Mouse (Mus musculus): ENCODE data around the gene Rasip1. TPM values are rescaled to one million over a fixed set of nuclear protein-coding genes. Genes with fewer than 3 reads are reported as not detected.

The Rasip1 gene
- polyA plus RNA-seq, 1 experiment, result 11.6 TPM

DNA sequence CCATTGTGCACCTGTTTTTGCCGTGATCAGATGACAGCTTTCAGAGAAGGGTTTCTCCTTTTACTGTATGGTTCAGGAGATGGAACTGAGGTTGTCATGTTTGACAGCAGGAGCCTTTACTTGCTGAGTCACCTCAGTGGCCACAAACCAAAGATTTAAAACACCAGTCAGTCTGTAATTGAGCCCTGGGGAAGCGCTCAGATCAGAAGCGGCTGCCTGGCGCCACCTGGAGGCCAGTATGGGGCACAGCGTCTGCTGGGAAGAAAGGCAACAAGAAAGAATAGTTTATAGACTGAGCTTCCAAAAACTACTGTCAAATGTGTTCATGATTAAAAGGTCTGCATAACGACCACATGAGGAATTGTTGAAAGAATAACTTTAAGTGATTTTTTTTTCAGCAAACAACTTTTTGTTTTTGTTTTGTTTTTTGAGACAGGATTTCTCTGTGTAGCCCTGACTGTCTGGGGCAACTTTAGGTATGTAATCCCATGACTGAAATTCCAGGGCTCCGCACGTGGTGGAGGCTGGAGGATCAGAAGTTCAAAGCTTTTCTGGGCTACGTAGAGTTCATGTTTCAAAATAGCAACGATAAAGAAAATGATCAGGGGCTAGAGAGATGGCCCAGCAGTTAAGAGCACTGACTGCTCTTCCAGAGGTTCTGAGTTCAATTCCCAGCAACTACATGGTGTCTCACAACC lies 34.0 kb upstream of the Rasip1 start:
- 25% methylated on average over 10 of the region's 10 CpGs for WGBS
- H3K27ac ChIP-seq (ENCODE audit: insufficient read depth, low read depth, low read length), result no peak overlapping the region
- H3K27me3 ChIP-seq (ENCODE audit: control insufficient read depth, insufficient read depth, low read length), result no peaks in the 10 kb centered on the region
- no peaks in the 10 kb centered on the region; the same call in 1 of the 2 replicates for H3K4me1 ChIP-seq (ENCODE audit: control insufficient read depth, insufficient read depth, insufficient read length, low read length)
- no peak for TF ChIP-seq POLR2A (IDR thresholded peaks at IDR 0.05; ENCODE audit: low read depth, low read length)
- TF ChIP-seq CTCF (IDR thresholded peaks at IDR 0.05; ENCODE audit: extremely low read depth, insufficient read length, insufficient replicate concordance, low read depth, low read length), result peak; percentile 97
- no peaks in the 10 kb centered on the region for H3K36me3 ChIP-seq (ENCODE audit: control insufficient read depth, insufficient read depth, low read length)
- no peak overlapping the region for H3K4me3 ChIP-seq (ENCODE audit: low read depth, low read length)

DNA sequence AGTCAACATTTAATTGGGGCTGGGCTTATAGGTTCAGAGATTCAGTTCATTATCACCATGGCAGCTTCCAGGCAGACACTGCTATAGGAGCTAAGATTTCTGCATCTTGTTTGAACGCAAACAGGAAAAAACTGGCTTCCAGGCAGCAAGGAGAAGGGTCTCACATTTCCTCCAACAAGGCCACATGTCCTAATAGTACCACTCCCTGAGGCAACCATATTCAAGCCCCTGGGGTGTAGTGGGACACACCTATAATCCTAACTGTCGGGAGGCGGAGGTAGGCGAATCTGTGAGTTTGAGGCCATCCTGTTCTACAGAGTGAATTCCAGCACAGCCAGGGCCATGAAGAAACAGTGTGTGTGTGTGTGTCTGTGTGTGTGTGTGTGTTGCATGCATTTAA lies 32.1 kb upstream of the Rasip1 start:
- Histone ChIP-seq H3K36me3 (ENCODE audit: control insufficient read depth, insufficient read depth, low read length) (no peaks in the 10 kb centered on the region), H3K27ac (ENCODE audit: insufficient read depth, low read depth, low read length) (no peak overlapping the region)
- 78% methylated on average over 4 of the region's 4 CpGs for WGBS

DNA sequence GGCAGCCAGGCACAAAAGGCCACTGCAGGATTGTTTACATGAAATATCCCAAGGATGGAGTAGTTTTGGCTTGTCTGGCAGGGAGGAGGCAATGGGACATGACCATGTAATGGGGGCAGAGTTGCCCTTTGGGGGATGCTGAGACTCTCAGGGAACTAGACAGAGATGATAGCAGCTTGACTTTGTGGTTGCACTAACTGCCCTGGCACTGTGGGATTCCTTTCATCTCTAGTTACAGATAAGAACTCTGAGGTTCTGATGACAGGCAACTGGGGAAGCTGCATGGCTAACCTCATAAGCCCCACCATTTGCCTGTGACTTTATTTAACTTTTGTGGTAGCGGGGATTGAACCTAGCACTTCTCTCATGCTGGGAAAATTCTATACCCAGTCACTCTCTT lies 31.2 kb upstream of the Rasip1 start:
- Histone ChIP-seq H3K4me1 (ENCODE audit: control insufficient read depth, insufficient read depth, insufficient read length, low read length) (peaks cover 4% of the 10 kb centered on the region; the same call in 1 of the 2 replicates), H3K36me3 (ENCODE audit: control insufficient read depth, insufficient read depth, low read length) (no peaks in the 10 kb centered on the region), H3K4me3 (ENCODE audit: low read depth, low read length) (no peak overlapping the region), H3K27me3 (ENCODE audit: control insufficient read depth, insufficient read depth, low read length) (no peaks in the 10 kb centered on the region; the same call in 1 of the 2 replicates), H3K27ac (ENCODE audit: insufficient read depth, low read depth, low read length) (no peak overlapping the region)
- TF ChIP-seq POLR2A (IDR thresholded peaks at IDR 0.05; ENCODE audit: low read depth, low read length) (no peak), CTCF (IDR thresholded peaks at IDR 0.05; ENCODE audit: extremely low read depth, insufficient read length, insufficient replicate concordance, low read depth, low read length) (no peak)
- WGBS, result 90% methylated on average over 1 of the region's 1 CpGs

More for the DNA sequence above, 32.1 kb upstream of the Rasip1 start:
- TF ChIP-seq CTCF (IDR thresholded peaks at IDR 0.05; ENCODE audit: extremely low read depth, insufficient read length, insufficient replicate concordance, low read depth, low read length), result no peak
- Histone ChIP-seq H3K27me3 (ENCODE audit: control insufficient read depth, insufficient read depth, low read length) (no peaks in the 10 kb centered on the region; the same call in 1 of the 2 replicates), H3K4me3 (ENCODE audit: low read depth, low read length) (no peak overlapping the region), H3K4me1 (ENCODE audit: control insufficient read depth, insufficient read depth, insufficient read length, low read length) (peaks cover 4% of the 10 kb centered on the region; the same call in 1 of the 2 replicates)

DNA sequence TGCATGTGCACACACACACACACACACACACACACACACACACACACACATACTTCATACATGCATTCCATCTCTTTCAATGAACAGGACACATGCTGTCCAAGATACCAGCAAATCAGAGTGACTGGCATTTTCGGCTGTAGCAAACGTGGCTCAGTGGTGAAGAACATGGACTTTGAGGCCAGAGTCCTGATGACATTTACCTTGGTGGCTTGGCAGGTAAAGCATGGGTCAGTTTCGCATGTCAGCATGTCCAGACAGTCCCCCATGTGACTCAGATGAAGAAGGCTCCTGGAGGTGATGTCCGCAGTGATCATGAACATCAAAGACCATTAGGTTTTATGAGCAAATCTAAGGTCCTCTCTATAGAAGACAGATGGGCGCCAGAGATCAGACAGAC lies 30.3 kb upstream of the Rasip1 start:
- TF ChIP-seq POLR2A (IDR thresholded peaks at IDR 0.05; ENCODE audit: low read depth, low read length), result no peak
- TF ChIP-seq CTCF (IDR thresholded peaks at IDR 0.05; ENCODE audit: extremely low read depth, insufficient read length, insufficient replicate concordance, low read depth, low read length), result no peak
- Histone ChIP-seq H3K36me3 (ENCODE audit: control insufficient read depth, insufficient read depth, low read length) (no peaks in the 10 kb centered on the region), H3K4me1 (ENCODE audit: control insufficient read depth, insufficient read depth, insufficient read length, low read length) (peaks cover 8% of the 10 kb centered on the region; the same call in 1 of the 2 replicates), H3K27ac (ENCODE audit: insufficient read depth, low read depth, low read length) (no peak overlapping the region), H3K4me3 (ENCODE audit: low read depth, low read length) (no peak overlapping the region), H3K27me3 (ENCODE audit: control insufficient read depth, insufficient read depth, low read length) (no peaks in the 10 kb centered on the region; the same call in 1 of the 2 replicates)
- WGBS, result 90% methylated on average over 5 of the region's 5 CpGs

DNA sequence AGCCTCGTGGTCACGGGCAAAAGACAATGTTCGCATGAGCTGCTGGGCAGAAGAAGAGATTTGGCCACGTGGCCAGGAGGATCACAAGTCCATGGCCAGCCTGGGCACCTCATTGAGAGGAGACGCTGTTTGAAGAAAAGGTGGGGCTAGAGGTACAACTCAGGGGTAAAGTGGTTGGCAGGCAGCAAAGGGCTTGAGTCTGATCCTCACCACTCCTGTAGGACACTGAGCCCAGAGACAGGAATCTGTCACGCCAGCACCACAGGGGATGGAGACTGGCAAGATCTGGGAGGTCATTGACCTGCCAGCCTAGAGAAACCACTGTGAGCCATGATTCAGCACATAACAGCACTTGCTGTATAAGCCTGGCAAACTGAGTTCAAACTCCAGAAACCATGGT lies 29.8 kb upstream of the Rasip1 start:
- Histone ChIP-seq H3K4me1 (ENCODE audit: control insufficient read depth, insufficient read depth, insufficient read length, low read length) (peaks cover 10% of the 10 kb centered on the region; the same call in 1 of the 2 replicates), H3K27me3 (ENCODE audit: control insufficient read depth, insufficient read depth, low read length) (no peaks in the 10 kb centered on the region; the same call in 1 of the 2 replicates), H3K36me3 (ENCODE audit: control insufficient read depth, insufficient read depth, low read length) (no peaks in the 10 kb centered on the region), H3K4me3 (ENCODE audit: low read depth, low read length) (no peak overlapping the region), H3K27ac (ENCODE audit: insufficient read depth, low read depth, low read length) (no peak overlapping the region)
- 82% methylated on average over 6 of the region's 6 CpGs for WGBS
- no peak for TF ChIP-seq CTCF (IDR thresholded peaks at IDR 0.05; ENCODE audit: extremely low read depth, insufficient read length, insufficient replicate concordance, low read depth, low read length)

DNA sequence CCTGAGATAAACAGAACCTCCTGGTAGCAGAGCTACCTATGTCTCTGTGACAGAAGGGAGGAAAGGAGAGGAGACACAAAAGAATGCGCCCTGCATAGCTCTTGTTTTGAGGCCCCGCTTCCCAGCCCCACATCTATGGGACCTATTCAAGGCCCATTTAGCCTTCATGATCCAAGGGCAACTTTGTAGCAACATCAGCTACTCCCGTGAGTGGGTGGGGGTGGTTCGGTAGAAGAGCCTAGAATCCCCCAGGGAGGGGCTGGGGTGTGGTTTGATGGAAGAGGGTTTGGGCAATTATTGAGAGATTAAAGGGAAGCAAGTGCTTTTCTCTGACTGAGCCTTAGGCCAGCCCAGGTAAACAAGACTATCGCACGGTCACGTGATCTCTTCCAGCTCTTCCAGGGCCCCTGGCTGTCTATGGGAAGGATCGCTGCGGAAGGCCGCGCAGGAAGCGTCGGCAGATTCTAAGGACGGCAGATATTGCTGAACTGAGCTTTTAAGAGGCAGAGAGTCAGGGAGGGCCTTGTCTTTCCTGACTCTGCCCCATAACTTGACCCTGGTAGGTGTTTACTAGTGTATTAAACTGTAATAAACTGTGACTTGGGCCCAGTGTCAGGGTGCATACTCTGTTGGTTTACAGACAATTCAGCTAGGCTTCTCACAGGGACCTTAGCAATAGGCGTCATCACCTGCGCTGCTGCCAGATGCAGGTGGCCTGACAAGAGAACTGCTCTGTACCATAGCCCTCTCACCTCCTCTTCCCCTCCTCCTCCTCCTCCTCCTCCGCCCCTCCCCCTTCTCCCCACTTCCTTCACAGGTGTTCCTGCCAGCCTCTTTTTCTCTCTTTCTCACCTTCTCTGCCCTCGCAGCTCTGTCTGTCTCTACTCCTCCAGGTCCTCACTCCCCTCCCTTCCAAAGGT lies 28.1 kb upstream of the Rasip1 start:
- Histone ChIP-seq H3K27me3 (ENCODE audit: control insufficient read depth, insufficient read depth, low read length) (no peaks in the 10 kb centered on the region; the same call in 1 of the 2 replicates), H3K4me1 (ENCODE audit: control insufficient read depth, insufficient read depth, insufficient read length, low read length) (peaks cover 10% of the 10 kb centered on the region; the same call in 1 of the 2 replicates), H3K27ac (ENCODE audit: insufficient read depth, low read depth, low read length) (no peak overlapping the region), H3K4me3 (ENCODE audit: low read depth, low read length) (no peak overlapping the region), H3K36me3 (ENCODE audit: control insufficient read depth, insufficient read depth, low read length) (no peaks in the 10 kb centered on the region)
- 30% methylated on average over 18 of the region's 18 CpGs for WGBS
- TF ChIP-seq POLR2A (IDR thresholded peaks at IDR 0.05; ENCODE audit: low read depth, low read length) (no peak), CTCF (IDR thresholded peaks at IDR 0.05; ENCODE audit: extremely low read depth, insufficient read length, insufficient replicate concordance, low read depth, low read length) (no peak)

Measured in small intestine, adult 2 months (tissue).